Mouse (Mus musculus): Measurements from ENCODE around the gene Chic1.

Gene Chic1

DNA sequence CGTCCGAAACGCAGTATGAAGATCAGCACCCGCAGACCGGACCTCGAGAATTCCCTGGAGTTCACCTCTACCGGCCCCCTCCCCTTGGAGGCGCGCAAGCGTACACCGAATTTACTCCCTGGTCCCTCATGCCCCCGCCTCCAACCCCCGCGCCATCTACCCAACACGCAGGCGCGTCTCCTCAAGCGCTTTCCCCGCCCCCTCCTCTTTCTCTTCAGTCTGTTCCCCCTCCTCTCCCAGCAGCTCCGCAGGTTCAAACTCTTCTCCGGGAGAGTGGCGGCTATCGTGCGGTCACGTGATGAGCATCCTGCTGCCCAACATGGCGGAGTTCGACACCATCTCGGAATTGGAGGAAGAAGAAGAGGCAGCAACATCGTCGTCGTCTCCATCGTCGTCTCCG lies at the start of gene Chic1:
Chic1 (plus strand) TSS at position 190 of the 400 bp plus-strand sequence.
- DNase-seq (ENCODE audit: low spot score) = peak; percentile 86

DNA sequence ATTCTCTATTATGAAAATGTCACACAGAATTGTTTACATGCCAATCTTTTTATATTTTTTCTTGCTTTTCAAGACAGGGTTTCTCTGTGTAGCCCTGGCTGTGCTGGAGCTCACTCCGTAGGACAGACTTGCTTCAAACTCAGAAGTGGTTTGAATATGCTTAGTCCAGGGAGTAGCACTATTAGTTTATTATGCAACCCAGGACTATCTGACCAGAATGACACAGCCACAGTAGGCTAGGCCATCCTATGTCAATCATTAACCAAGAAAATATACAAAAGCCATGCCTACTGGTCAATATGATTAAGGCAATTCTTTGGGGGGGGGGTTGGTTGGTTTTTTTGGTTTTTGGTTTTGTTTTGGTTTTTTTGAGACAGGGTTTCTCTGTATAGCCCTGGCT lies 48.0 kb upstream of the Chic1 start:
- DNase-seq (ENCODE audit: low spot score) = no peak

DNA sequence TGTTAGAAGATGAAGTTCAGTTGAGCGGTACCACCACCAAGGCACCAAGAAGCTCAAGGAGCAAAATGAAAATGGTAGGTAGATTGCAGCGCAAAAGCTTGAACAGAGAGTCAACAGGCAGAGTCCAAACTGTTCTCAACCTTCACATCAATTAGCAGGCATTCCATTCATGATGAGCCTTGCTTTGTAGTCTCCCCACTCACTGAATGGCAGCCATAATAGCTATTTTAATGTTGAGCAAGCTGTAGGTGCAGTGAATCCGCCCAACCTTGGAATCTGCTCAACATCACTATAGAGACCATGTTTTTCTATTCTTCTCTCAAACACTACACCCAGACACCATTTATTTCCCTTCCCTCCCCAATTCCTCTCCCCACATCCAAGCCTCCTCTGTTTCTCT lies 44.6 kb upstream of the Chic1 start:
- DNase-seq (ENCODE audit: low spot score) = no peak

DNA sequence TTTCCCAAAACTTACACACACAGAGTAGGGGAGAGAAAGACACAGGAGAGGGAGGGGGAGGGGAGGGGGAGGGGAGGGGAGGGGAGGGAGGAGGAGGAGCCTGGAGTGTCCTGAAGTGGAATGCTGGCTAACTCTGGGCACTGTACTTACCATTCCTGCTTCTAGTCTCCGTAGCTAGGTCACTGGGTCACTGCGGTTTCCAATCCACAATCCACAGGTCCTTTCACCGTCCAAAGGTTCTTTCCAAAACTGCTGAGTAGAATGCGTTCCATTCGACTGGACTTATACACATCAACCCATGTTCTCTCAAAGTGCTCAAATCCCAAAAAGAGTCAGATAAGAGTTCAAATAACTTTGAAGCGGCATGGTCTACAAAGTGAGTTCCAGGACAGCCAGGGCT lies 42.1 kb upstream of the Chic1 start:
- no peak for DNase-seq (ENCODE audit: low spot score)

DNA sequence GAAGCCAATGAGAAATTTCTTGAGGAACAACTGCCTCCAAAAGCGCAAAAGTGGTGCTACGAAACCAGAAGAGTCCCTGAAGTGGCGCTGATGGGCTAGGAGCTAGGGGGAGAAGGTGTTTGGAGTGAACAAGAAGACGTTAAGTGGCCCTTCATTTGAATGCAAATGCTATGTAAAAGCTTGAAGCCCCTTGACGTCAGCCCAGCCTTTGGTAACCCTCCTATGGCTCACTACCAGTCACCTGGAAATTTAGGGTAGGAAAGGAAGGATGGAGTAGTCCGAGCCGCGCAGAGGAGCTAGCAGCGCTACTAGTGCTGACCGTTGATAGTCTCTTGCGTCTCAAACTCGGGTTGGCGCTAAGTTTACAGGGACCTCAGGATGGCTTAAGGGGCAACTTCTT lies 35.1 kb upstream of the Chic1 start, which contains the start of gene Cdx4:
Cdx4 (plus strand) TSS at position 253 of the 400 bp plus-strand sequence.
- no peak for DNase-seq (ENCODE audit: low spot score)

DNA sequence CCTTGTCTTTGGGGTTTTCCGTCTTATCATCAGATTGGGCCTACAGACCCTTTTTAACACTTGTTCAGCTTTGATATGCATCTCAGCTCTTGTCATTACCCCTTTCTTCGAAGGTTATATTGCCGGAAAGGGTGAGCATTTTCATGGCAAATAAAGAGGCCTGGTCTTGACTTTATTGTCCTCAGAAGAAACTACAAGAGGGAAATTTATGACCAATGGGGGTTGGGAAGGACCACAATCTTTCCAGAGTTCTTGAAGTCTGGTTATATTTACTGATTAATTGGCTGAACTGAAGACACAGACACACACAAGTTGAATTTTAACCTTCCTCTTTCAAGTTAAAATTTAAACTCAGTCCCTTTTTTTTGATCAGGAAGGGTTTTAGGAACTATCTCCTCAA lies 30.4 kb upstream of the Chic1 start:
- DNase-seq (ENCODE audit: low spot score) = no peak

DNA sequence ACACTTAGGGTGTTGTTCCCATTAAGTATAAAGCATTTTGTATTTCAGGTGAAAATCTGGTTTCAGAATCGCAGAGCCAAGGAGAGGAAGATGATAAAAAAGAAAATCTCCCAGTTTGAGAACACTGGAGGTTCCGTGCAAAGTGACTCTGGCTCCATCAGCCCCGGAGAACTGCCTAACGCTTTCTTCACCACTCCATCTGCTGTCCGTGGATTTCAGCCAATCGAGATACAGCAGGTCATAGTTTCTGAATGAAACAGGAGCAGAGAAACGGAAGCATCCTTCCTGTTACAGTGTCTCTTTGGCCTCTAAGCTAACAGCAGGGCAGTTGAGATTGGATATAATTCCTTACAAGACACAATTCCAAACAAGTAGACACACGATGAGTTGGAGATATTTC lies 26.9 kb upstream of the Chic1 start:
- DNase-seq (ENCODE audit: low spot score) = no peak

DNA sequence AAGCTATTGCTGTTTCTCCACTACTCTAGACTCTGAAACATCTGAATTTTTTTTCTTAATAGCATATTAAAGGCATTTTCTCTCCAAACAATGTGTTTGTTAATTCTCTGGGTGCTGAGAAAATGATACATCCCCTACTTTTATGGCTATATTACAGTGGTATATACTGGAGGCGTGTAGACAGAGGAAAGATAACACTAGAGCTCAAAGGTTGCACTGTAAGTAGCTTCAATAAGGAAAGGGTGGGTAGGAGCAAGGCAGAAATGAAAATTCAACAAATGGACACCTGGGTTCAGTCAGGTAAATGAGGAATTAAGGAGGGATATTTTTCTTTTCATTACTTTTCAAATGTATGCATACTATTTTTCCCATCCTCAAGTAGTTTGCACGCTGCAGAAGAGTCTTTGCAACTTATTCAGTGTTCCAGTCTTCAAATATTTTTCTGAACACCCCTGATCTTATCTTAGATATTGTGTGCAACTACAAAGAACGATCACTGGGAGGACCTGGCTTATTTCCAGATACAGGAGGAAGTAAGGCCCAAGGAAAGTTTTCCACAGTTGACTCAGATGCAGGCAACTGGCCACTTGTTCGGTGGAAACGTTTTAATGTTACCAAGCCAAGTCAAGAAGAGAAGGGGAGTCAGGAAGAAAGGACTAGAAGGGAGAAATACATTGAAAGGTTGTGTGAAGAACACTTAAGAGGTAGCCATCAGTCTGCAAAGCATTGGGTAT lies 25.0 kb upstream of the Chic1 start:
- DNase-seq (ENCODE audit: low spot score) = no peak

DNA sequence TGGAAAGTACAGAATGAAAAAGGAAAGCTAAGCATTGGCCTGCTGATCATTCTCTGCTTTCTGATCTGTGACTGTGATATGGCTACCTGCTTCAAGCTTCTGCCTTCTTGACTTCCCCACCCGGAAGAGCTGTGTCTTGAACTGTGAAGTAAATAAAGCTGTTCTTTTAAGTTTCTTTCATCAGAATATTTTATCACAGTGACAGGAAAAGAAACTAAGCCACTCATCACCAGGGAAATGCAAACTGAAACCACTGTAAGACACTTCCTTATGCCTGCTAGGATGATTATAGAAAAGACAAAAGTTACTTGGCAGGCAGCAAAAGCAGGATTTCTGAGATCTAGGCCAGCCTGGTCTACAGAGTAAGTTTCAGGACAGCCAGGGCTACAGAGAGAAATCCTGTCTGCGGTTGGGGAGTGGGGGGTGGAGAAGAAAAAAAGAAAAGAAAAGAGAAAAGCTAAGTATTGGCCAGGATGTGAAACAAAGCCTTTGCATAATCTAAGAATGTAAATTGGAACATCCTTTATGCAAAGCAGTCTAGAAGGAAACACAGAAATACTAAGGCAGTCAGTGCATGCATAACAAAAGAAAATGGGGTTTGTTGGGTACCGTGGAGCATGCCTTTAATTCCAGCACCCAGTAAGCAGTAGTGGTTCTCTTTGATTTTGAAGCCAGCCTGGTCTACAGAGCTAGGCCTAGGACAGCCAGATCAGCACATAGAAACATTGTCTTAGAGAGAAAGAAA lies 14.7 kb upstream of the Chic1 start:
- DNase-seq (ENCODE audit: low spot score) = no peak

DNA sequence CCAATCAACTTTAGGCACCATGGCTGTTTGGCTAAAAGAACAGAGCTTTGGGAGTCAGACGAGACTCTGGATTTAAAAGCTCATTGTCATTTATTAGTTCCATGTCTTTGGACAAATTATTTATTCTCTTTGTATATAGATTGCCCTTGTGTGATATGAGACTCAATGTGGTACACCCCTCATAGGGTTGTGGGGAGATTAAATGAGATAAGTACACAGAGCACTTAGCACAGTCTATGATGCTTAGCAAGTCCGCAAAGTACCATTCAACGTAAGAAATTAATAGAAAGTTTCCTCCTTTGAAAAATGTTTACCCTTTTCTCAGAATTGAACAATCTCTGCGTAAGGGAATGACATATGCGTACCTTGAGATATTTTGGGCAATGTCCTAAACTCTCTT lies 492 bp upstream of the Chic1 start:
- no peak for DNase-seq (ENCODE audit: low spot score)

DNA sequence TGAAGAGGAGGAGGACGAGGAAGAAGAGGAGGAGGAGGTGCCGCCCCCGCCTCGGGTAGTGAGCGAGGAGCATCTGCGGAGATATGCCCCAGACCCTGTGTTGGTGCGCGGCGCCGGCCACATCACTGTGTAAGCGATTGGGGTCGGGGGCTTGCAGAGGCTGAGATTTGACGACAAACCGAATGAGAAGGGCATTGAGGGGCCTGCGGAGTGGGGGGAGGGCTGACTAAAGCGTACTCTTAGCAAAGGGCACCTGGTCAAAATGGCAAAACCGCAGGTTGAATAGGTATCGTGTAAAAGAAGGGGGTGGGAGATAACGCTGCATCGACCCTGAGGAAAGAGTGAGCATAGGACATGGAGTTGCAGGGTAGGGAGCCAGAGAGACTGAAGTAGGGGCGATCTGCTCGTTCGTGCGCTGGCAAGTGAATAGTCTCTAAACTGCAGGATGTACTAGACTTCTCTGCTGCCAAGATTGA lies 523 bp downstream of the Chic1 start:
- DNase-seq (ENCODE audit: low spot score) = peak; percentile 22

DNA sequence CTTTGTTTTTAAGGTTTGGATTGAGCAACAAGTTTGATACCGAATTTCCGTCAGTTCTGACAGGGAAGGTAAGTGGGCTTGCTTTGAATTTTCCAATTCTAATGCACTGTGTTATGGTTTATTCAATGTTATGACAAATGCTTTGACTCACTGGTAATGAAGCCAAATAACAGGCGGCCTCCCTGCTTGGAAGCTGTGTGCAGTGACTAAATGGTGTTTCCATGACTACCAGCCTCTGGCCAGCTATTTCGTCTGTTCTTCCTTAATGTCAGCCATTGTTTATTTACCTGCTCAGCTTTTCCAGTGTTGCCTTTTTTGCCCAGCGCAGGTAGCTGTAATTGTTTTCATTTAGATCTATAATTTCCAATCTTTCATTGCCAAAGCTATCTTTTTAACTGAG lies 9.9 kb downstream of the Chic1 start:
- no peak for DNase-seq (ENCODE audit: low spot score)

DNA sequence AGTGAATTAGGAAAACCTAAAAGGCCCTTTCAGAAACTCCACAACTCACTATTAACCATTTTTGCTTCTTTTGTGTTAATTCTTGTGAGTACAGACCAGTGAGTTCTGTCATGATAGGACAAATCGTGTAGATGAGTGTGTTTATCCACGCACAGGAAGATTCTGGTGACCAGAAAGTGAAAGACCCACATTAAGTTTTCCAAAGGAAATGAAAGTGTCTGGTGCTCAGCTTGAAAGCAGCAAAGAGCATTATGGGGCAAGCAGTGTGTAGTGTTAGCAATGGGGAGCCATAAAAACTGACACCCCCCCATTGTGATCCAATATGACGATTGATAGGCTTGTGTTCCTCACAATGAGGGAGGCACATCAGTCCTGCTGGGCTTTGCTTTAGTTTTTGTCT lies 12.4 kb downstream of the Chic1 start:
- no peak for DNase-seq (ENCODE audit: low spot score)

DNA sequence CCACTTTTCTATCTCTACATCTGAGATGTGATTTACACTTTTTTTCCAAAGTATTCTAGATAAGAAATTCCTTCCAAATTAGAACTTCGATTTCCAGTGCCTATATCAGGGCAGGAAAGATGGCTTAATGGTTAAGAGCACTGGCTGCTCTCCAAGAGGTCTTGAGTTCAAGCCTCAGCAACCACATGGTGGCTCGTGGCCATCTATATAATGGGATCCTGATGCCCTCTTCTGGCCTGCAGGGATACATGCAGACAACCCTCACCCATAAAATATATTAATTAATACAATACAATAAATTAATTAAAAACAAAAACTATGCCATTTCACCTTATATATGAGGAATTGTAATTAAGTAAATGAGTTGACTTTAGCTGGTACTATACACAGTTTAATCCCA lies 14.9 kb downstream of the Chic1 start:
- no peak for DNase-seq (ENCODE audit: low spot score)

DNA sequence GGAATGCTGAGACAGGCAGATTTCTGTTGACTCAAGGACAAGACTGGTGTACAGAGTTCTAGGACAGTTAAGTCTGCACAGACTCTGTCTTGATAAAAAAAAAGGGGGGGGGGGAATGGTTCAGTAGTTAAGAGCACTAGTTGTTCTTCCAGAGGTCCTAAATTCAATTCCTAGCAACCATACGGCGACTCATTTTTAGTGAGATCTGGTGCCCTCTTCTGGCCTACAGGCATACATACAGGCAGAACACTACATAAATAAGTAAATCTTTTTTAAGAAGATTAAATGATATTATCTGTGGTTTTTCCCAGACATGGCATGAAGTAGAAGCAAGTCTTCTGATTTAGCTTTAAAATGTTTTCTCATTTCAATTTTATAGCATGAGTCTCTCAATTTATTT lies 15.4 kb downstream of the Chic1 start:
- DNase-seq (ENCODE audit: low spot score) = peak; percentile 34

DNA sequence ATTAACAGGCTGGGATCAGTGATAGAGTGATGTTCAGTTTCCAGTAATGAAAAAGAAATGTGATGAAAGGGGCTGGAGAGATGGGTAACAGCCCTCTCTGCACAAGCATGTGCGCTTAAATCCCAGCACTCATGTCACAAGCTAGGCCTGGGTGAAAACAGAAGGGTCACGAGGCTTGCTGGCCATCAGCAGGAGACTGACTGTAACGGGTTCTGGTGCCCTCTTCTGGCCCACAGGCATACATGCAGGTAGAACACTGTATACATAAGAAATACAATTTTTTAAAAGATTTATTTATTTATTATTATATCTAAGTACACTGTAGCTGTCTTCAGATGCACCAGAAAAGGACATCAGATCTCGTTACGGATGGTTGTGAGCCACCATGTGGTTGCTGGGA lies 18.0 kb downstream of the Chic1 start:
- DNase-seq (ENCODE audit: low spot score) = peak; percentile 33

DNA sequence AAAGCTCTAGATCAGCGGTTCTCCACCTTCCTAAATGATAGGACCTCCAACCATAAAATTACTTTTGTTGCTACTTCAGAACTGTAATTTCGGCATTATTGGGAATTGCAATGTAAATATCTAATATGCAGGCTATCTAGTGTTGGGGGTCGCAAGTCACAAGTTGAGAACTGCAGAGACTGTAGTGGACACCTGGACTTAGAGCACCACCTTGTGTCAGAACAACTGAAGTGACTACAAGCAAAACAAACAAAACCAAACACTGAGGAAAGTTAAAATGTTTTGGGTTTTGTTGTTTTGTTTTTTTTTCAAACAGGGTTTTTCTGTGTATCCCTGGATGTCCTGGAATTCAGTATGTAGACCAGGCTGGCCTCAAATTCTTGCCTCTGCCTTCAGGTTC lies 28.3 kb downstream of the Chic1 start:
- no peak for DNase-seq (ENCODE audit: low spot score)

DNA sequence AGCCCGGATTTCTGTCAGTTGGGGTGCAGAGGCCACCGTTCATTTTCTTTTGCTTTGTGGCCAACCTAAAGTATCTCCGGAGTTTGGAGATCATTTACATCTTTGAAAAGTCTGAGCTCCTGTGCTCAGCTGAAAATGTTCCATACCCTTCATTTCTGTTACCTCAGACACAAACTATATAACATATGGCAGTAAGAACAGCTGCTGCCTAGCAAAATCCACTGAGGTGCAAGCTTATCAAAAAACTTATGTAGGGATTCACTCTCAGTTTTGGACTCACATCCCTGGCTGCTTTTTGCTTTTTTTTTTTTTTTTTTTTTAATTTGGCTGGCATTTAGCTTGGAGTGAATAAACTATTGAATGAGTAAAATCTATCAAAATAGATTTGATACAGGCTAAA lies 31.9 kb downstream of the Chic1 start:
- no peak for DNase-seq (ENCODE audit: low spot score)

DNA sequence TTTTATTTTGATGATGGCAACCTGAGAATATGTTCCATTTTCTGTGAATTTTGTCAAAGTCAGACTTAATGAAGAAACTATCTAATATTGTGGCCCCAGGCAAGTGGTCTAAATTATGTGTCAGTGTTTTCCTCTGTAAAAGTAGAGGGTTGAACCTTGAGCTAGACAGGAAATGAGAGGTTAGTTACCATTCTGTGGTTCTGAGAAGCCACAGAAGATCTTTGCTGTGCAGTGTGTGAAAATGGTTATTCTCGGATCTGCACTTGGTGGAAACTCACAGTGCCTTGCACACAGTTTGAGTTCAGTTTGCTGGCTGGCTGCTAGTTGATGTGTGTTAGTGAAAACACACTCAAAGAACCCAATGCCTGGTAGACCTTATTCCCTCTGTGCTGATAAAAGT lies 37.6 kb downstream of the Chic1 start:
- DNase-seq (ENCODE audit: low spot score) = no peak

DNA sequence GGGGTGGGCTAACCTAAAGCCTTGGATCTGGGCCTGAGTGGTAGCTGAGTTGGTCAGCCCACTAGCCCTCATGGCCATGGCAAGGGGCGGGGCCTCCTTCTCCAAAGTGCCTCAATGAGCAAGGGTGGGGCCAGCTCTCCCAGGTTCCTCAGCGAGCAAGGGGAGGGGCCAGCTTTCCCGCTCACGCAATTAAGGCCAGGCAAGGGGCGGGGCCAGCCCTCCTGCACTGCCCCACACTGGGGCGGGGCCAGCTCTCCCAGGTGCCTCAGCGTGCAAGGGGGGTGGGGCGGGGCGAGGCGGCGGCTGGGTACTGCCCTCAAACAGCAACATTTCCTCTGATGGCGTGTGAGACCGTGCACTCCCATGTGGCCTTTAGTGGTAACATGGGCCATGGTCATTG lies 48.7 kb downstream of the Chic1 start:
- DNase-seq (ENCODE audit: low spot score) = peak; percentile 1

DNA sequence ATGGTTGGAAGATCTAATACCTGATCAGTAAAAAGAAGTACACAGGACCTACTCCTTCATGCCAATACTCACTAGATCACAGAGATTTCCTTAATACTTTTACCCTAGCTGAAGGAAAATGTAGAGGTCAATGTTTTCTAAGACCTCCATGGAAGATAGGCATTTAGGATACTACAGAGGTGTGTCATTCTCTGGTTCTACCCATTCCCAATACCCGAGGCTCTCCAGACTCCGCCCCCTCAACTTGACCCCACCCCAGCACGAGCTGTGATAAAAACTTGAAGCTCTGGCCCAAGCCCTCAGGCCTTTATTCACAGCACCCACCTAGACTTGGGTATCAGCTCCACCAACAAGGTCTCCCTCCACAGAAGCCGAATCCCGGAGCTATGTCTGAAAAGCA lies 57.9 kb downstream of the Chic1 start, which contains the start of gene Tsx:
Tsx (plus strand) TSS at position 301 of the 400 bp plus-strand sequence.
- no peak for DNase-seq (ENCODE audit: low spot score)

DNA sequence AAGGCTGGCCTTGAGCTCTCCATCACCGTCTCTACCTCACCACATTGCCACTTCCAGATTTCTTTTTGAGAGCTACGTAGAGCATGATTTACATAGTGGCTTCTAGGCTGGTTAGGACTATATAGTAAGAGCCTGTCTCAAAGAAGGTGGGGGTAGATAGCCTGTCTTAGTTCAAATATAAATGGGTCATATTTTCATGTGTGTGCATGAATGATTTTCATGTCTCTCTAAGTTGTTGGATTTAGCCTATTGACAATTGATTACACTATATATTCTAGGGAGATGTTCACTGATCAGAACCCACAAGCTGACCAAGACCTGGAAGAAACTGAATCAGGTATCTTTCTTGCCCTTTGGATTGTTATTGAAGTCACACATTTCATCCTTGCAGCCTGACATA lies 65.4 kb downstream of the Chic1 start, which contains the start of gene Gm26992:
Gm26992 (plus strand) TSS at position 301 of the 400 bp plus-strand sequence.
- no peak for DNase-seq (ENCODE audit: low spot score)

DNA sequence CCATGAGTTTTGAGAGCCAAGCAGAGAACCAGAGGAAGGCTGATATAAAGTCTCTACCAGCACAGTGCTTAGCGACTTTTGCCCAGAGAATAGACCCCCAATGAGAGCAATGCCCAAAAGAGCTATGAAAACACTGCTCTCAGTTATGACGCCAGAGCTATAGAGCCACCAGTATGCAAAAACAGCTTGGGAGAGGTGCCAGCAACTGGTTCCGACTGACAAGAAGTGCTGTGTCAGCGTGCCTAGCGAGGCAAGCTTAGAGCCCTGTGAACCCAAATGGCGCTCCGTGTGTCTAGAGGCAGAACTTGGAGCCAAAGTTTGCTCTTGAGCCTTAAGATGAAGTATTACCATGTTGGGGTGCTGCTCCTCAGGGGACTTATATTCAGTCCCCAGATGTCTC lies 71.4 kb downstream of the Chic1 start:
- no peak for DNase-seq (ENCODE audit: low spot score)
